7 mouse cellular contexts compared by ENCODE assay signal in the genomic region with DNA sequence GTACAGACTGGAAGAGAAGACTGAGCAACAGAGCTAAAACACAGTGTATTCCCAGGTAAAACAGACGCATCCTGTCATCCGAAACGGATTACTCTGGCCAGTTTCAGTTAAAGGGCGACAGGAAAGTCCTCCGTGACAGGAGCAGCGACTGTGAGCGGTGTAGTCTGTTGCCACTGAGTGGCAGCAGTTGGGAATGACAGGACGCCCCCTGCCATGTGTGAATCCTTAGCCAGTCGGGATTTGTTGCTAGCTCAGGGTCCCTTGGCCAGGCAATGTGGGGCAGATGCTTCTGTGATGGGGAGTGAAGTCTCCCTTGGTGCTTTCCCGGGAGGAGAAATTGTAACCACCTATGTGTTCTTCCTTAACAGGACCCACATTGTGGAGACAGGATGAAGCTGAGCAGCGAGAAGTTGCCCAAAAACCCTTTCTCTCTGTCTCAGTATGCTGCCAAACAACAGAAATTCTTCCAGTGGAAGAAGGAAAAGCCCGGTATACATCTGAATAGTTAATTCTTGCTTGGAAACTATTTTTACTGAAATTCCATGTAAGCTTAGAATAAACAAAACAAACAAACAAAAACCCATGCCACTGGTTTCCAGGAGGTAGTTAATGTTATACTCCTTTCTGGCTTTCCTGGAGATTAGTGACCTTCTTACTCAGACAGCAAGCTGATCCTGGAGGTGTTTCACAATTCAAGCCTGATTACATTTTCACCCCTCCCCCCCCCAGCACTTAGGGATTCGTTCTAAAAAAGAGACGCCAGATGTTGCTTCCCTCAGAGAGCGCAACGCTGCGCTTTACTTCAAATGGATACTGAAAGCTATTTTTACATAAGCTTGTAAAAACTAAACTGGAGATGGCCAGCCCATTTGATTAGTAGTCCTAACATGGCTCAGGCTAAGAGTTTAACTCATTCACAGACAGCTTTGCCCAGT. TPM values are rescaled to one million over a fixed set of nuclear protein-coding genes. Genes with fewer than 3 reads are reported as not detected.
A peak's percentile ranks its signal among the peaks of the same experiment; 100 is the strongest.
DNase-seq lines count a peak whose midpoint lies in the region; TF ChIP-seq lines count a peak whose summit lies in the region.

No protein-coding gene starts in this region.

- H3K4me3 ChIP-seq in lung, adult 2 months (replicated peaks; ENCODE audit: extremely low read depth, low read depth, low read length) = no peak overlapping the region

- 17% methylated on average over 17 of the region's 17 CpGs for WGBS in lung, adult 2 months

- TF ChIP-seq CTCF in lung, adult 2 months (IDR thresholded peaks at IDR 0.05; ENCODE audit: insufficient read depth, low read length) = peak; percentile 62

- TF ChIP-seq POLR2A in lung, adult 2 months (IDR thresholded peaks at IDR 0.05; ENCODE audit: borderline replicate concordance, extremely low read depth, low read depth, low read length) = no peak

- peaks cover 5% of the 10 kb centered on the region for H3K4me1 ChIP-seq in lung, adult 2 months (ENCODE audit: control insufficient read depth, insufficient read depth, low read length)

- peak; percentile 62 for DNase-seq in NIH3T3 (ENCODE audit: low read depth)
- DNase-seq in cerebellum, adult 9-10 months = peak; percentile 24
- peak; percentile 26 to 27 for DNase-seq in heart, adult 9 months (ENCODE audit: low spot score in 2 of 2)
- peak; percentile 43 for DNase-seq in kidney, adult 9 months
- DNase-seq in lung, adult 2 months = peak; percentile 22
- DNase-seq in retina, postnatal 1 day = peak; percentile 71
- DNase-seq in thymus, postnatal 4 days = no peak

RNA-seq across cellular contexts. Expression of a gene that starts 5.5 kb away (rescaled TPM):
- polyA plus RNA-seq in lung, adult 2 months (2012; rRNA removed) = 2.6 and 3.9 TPM in 2 replicates

RNA-seq across cellular contexts. Expression of a gene that starts 11.9 kb away (rescaled TPM):
- polyA plus RNA-seq in lung, adult 2 months (2012; rRNA removed) = 0.35 and 0.45 TPM in 2 replicates

RNA-seq across cellular contexts. Expression of a gene that starts 35.7 kb away (rescaled TPM):
- 7.6 and 15.5 TPM in 2 replicates for polyA plus RNA-seq in lung, adult 2 months (2012; rRNA removed)

RNA-seq across cellular contexts. Expression of a gene that starts 36.0 kb away (rescaled TPM):
- 1.1 and 1.2 TPM in 2 replicates for polyA plus RNA-seq in lung, adult 2 months (2012; rRNA removed)
